ENCODE assay signal across 26 mouse cellular contexts in genomic region chr13:93418292-93418691, GRCm38 (mm10).
DNase-seq lines count a peak whose midpoint lies in the region; ATAC-seq and TF ChIP-seq lines count a peak whose summit lies in the region.
"Had no signal": no experiment of that assay in that cellular context is flagged by ENCODE, and none has a peak within 500 bp of the region (broad histone marks: within the 10 kb centered on the region; RNA-seq: fewer than 3 reads in every experiment).

No protein-coding gene starts in this region.

- no peak for TF ChIP-seq CTCF in lung, postnatal 0 days (IDR thresholded peaks at IDR 0.05)

- no peaks in the 10 kb centered on the region for H3K79me2 ChIP-seq in myocyte (ENCODE audit: control insufficient read depth, insufficient read depth)

- H3K4me2 ChIP-seq in lung, postnatal 0 days (replicated peaks; ENCODE audit: low read depth, low read length): no peak overlapping the region
- peak overlapping the region; percentile 16 for H3K4me2 ChIP-seq in myocyte (ENCODE audit: low read depth)
- H3K4me2 ChIP-seq: heart, embryonic 12.5 days; heart, embryonic 15.5 days; hindbrain, embryonic 14.5 days had no signal

- H3K4me3 ChIP-seq in lung, postnatal 0 days (ENCODE audit: low read depth, low read length): no peak overlapping the region
- no peak overlapping the region for H3K4me3 ChIP-seq in myocyte
- H3K4me3 ChIP-seq: gastrocnemius, adult 2 months; heart, embryonic 12.5 days; heart, embryonic 15.5 days had no signal

- no peak overlapping the region for H3ac ChIP-seq in myocyte (ENCODE audit: control insufficient read depth, insufficient read length)

- peak; percentile 8 for DNase-seq in lung, postnatal 0 days (ENCODE audit: low spot score)
- no peak for DNase-seq in lung, postnatal 10 days
- peak; percentile 28 for DNase-seq in R1 (ENCODE audit: low read depth, low spot score)
- no peak for DNase-seq in left cerebral cortex, postnatal 36 days (ENCODE audit: low spot score in 2 of 2)
- DNase-seq: adrenal gland, adult 8-10 months; adrenal gland, postnatal 25 days; cerebellum, adult 11-12 months; cerebellum, adult 8-10 months; cerebellum, postnatal 14 days; forebrain, postnatal 0 days; gastrocnemius, adult 2 months; gastrocnemius, postnatal 14 days; heart, adult 11 months; heart, postnatal 14 days; heart, postnatal 4 days had no signal

- 71% methylated on average over 2 of the region's 2 CpGs for WGBS in lung, postnatal 0 days

- H3K9ac ChIP-seq in lung, postnatal 0 days (replicated peaks; ENCODE audit: low read depth): no peak overlapping the region
- H3K9ac ChIP-seq: forebrain, postnatal 0 days; heart, embryonic 12.5 days; heart, embryonic 15.5 days; hindbrain, embryonic 14.5 days had no signal

- H3K27ac ChIP-seq in lung, postnatal 0 days (ENCODE audit: low read length): no peak overlapping the region
- H3K27ac ChIP-seq: gastrocnemius, adult 2 months; heart, embryonic 15.5 days; hindbrain, embryonic 14.5 days; hindbrain, postnatal 0 days had no signal

- H3K4me1 ChIP-seq in lung, postnatal 0 days (ENCODE audit: insufficient read depth, low read depth, low read length): no peaks in the 10 kb centered on the region
- H3K4me1 ChIP-seq: heart, embryonic 15.5 days had no signal

- H3K27me3 ChIP-seq in lung, postnatal 0 days (replicated peaks; ENCODE audit: insufficient read depth, low read length): no peaks in the 10 kb centered on the region
- H3K27me3 ChIP-seq in myocyte (ENCODE audit: control insufficient read depth, insufficient read depth, insufficient read length): no peaks in the 10 kb centered on the region
- H3K27me3 ChIP-seq: heart, embryonic 12.5 days; heart, embryonic 15.5 days; Patski had no signal

- no peak for TF ChIP-seq POLR2A in myocyte (IDR thresholded peaks at IDR 0.05; ENCODE audit: insufficient read length, low read depth)

- TF ChIP-seq EP300 in lung, postnatal 0 days (IDR thresholded peaks at IDR 0.05): no peak

- no peaks in the 10 kb centered on the region for H3K9me3 ChIP-seq in lung, postnatal 0 days (ENCODE audit: low read length)
- H3K9me3 ChIP-seq: heart, embryonic 12.5 days; heart, embryonic 15.5 days had no signal

- no peaks in the 10 kb centered on the region for H3K36me3 ChIP-seq in lung, postnatal 0 days (ENCODE audit: insufficient read depth, low read length)
- no peaks in the 10 kb centered on the region for H3K36me3 ChIP-seq in myocyte (ENCODE audit: control insufficient read depth, insufficient read depth)
- H3K36me3 ChIP-seq: heart, embryonic 15.5 days had no signal

- peak; percentile 32; the same call in 1 of the 2 replicates for ATAC-seq in lung, postnatal 0 days
- no peak for ATAC-seq in megakaryocyte-erythroid progenitor cell, adult 5-6 weeks (replicated peaks; ENCODE audit: low FRiP score, low TSS enrichment, poor library complexity, severe bottlenecking)
- ATAC-seq: activated CD4-positive, CD25-positive, alpha-beta regulatory T cell, adult 4 months; forebrain, embryonic 14.5 days; forebrain, postnatal 0 days; hindbrain, postnatal 0 days; inflammation-experienced regulatory T-cells, adult 6 months; intestine, embryonic 16.5 days; Patski had no signal

- intact Hi-C loops in left cerebral cortex, postnatal 36 days (cut with DNase I): no loop called here

TF ChIP-seq in myocyte, 11 proteins besides CTCF, POLR2A, EP300 and RAD21:
- peak in 2 of 3 experiments; percentile 64 to 68 for TF ChIP-seq MYOG (IDR thresholded peaks at IDR 0.05; ENCODE audit: control insufficient read depth in 1 of 3, insufficient read depth in 1 of 3, insufficient read length in 2 of 3, low read depth in 2 of 3)
- TF ChIP-seq TCF12 (IDR thresholded peaks at IDR 0.05; ENCODE audit: insufficient read depth, poor library complexity, severe bottlenecking): no peak
- TF ChIP-seq MYOD1 (IDR thresholded peaks at IDR 0.05; ENCODE audit: control insufficient read depth in 1 of 3, insufficient read length in 2 of 3, low read depth in 2 of 3): peak; percentile 62 to 89 (median 76)

Comparison
In these comparisons a context has a peak if more than half of its experiments do, and no peak if none do; other contexts are left out.
1. DNase-seq: peak in lung, postnatal 0 days (single experiment) and R1 (single experiment); none in lung, postnatal 10 days (single experiment) and left cerebral cortex, postnatal 36 days (0 of 2).